Mouse (Mus musculus) left cerebral cortex, postnatal 36 days (tissue): ENCODE results near the gene Asb2. TPM values are rescaled to one million over a fixed set of nuclear protein-coding genes. Genes with fewer than 3 reads are reported as not detected.

Experiments used
- DNase-seq, 2 experiments: peaks; one replicate each; pipeline ENCODE4 v3.0.0; 2021 to 2022; ENCODE audit warnings: low spot score in 2 of 2, mixed read lengths in 1 of 2
- intact Hi-C: fragments of 180-260 bp; cut with DNase I; formaldehyde crosslinking; loops from one replicate; pipeline ENCODE4 v1.15.1; 2025
- total RNA-seq, 2 experiments: library from RNA; stranded (reverse); gene quantifications; 2 replicates each; pipeline ENCODE4 v1.2.3; 2021

Gene Asb2
- total RNA-seq, 2 experiments from 2014 or later = 2.8 to 4.0 TPM

DNA sequence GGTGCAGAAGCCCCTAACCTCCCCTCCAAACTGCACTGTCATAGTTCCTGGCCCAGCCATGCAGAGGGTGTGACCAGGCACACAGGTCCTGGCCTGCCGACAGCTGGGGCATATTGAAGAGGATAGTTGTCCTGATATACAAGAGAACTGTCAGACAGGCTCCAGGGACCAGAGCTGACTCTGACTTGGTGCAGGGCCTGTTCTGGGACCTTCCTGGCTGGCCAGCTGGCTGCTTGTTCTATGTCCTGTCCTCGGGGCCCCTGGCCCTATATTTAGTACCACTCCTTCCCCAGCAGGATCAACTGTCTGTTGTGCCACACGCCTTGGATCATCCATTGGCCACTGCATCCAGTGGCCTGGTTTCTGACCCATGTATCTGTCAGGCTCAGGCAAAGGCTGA lies 6.5 kb upstream of the Asb2 start:
- intact Hi-C loops = no loop called here

GRCm38 (mm10) chr12:103361539-103362307 lies 5.9 kb upstream of the Asb2 start:
- DNase-seq = no peak
- intact Hi-C loops = no loop called here

More for the DNA sequence above, 6.5 kb upstream of the Asb2 start:
- DNase-seq = no peak

DNA sequence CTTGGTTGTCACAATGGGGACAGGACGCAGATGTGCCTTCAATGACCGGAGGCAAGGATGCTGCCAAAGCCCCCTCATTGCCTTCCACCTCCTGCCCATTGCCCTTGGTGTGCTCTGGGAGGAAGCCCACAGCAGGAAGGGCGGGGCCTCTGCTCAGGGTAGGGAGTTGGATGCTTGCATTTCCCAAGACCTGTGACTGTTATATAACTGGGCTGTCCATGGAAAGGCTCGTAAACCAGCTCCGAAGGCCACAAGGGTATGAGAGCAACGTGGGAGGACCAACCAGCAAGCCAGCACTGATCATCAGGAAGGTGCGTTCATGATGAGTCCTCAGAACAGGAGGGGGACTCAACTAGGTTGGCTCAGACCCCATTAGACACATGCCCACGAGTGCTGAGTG lies 5.0 kb upstream of the Asb2 start:
- intact Hi-C loops = no loop called here
- DNase-seq = no peak

DNA sequence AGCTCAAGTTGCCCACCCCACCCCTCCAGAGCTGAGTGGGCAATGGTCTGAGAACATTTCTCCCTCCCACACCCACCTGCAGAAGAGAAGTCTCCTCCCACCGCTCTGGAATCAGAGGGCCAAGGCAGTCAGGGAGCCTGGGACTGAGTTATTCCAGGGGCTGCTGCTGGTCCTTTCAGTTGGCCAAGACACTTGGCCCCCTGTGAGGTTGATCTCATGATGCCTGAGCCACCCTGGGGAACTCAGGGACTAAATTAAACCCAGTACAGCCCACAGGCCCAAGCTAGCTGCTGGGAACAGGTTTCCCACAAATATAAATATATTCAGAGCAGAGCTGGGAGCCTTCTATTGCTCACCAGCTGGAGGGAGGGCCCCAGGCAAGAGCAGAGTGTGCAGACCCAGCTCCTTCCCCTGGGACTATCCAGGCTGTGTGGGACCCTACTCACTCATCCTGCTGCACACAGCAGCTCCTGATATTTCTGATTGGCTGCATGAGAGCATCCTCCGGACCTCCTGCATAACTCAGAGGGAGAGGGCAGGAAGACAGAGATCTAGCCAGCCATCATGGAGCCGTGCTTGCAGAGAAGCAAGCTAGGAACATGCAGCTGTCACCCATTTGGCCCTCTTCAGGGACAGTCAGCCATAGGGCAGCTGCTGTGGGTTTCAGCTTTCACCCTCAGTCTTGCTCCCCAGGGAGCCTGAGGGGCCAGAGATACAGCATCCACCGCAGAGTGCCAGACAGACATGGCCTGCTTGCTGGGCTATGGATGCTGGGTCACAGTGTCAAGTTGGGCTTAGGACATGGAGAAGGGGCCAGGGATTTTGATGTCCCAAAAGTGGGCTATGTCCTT lies 3.4 kb upstream of the Asb2 start:
- intact Hi-C loops = no loop called here
- DNase-seq = peak in 1 of 2 experiments; percentile 29

DNA sequence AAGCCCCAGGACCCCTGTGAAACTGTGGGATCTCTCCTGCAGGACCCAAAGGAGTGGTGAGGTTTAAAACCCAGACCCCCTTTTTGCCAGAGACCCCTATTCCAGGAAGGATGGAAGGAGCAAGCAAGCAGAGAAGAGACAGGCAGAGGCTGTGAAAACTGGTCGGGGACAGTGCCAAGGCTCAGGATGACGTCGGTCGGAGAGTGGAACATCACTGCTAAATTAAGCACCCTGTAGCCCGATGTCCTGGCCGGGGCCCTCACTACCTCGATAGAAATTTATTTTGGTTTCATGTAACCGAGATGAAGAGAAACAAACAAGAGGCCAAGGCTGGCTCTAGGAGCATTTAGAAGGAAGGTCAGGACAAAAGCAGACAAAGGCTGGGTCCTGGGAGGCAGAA lies 2.4 kb upstream of the Asb2 start:
- intact Hi-C loops = no loop called here
- peak in 1 of 2 experiments; percentile 26 for DNase-seq

DNA sequence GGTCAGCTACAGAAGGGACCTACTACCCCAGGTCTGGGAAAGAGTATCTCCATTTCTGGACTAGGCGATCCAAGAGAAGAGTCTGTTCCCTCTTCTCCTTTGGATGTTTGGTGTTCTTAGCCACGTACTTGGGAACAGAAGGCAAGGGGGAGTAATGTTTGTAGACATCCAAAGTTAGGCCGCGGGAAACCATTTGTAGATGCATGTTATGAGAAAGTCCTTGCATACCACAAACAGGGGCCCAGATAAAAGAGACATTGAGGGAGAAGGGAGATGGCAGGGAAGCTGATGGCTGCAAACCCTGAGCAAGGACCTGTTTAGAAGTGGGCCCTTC lies 581 bp upstream of the Asb2 start:
- DNase-seq = no peak
- intact Hi-C loops = no loop called here

- intact Hi-C loops = loop anchor here (5.0 kb wide), 1 partner anchor 36 kb away; no protein-coding TSS in a partner anchor
- peak in 1 of 2 experiments; percentile 39 for DNase-seq
Observed at GRCm38 (mm10) chr12:103353538-103353937, 2.3 kb downstream of the Asb2 start.

- DNase-seq = no peak
Observed at GRCm38 (mm10) chr12:103352735-103353134, 3.1 kb downstream of the Asb2 start.

GRCm38 (mm10) chr12:103348506-103348905 lies 7.3 kb downstream of the Asb2 start:
- intact Hi-C loops = no loop called here
- peak; percentile 81 to 85 for DNase-seq

More at GRCm38 (mm10) chr12:103352735-103353134, 3.1 kb downstream of the Asb2 start:
- intact Hi-C loops = loop anchor here (5.0 kb wide), 1 partner anchor 35 kb away; no protein-coding TSS in a partner anchor

DNA sequence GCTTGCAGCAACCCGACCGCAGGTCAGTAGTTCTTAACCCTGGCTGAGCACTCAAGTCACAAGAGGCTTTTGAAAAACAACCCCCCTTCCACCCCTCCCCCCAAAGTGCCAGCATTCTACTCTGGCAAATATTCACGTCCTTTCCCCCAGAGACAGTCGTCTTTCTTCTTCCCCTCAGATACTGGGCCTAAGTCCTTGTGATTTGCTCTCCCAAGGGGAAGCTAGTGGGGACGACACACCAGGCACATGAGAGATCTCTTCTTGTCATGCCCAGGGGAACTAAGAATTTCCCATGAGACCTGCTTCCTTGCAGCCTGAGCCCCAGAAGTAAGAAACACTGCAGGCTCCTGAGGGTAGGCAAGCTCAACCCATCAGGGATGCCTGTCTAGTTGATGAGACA lies 8.4 kb downstream of the Asb2 start:
- no peak for DNase-seq
- intact Hi-C loops = no loop called here

GRCm38 (mm10) chr12:103346945-103347344 lies 8.9 kb downstream of the Asb2 start:
- DNase-seq = peak; percentile 47 to 55
- intact Hi-C loops = no loop called here

- intact Hi-C loops = no loop called here
- no peak for DNase-seq
Observed at GRCm38 (mm10) chr12:103344934-103345333, 10.9 kb downstream of the Asb2 start.

DNA sequence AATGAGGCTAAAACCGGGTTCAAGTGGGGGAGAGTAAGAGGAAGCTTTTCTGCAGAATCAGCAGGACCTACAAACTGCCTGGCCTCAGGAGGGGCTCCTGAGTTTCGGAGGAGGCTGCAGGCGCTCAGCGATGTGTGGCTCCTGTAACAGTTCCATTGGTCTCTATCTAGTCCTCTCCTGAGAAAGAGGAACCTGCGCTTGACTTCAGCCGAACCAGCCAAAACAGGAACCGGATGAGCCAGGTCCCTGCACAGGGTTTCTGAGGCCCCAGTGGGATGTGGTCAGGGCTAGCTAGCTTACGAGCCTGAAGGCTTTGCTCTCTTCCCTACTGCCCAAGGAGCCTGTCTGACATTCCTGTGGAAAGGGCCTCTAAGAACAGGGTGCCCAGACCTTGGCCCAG lies 12.3 kb downstream of the Asb2 start:
- no peak for DNase-seq

DNA sequence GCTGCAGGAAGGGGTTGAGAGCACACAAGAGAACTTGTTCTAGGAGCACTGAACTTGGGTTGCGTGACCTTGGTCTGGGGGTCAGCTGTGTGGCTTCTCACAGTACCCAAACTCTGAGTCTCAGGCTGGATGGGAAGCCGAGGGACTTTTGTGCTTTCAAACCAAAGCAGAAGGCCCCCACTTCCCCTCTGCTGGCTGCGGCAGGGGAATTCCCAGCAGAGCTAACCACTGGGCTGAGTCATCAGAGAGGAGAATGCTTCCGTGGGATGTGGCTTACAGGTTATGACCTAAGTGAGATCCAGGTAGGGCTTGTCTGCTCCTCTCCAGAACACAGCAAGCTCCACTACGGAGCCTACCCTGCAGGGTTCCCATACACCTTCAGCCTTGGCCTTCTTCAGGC lies 14.6 kb downstream of the Asb2 start:
- intact Hi-C loops = no loop called here
- DNase-seq = no peak

More for the DNA sequence above, 12.3 kb downstream of the Asb2 start:
- intact Hi-C loops = no loop called here

- no peak for DNase-seq
- intact Hi-C loops = no loop called here
Observed at GRCm38 (mm10) chr12:103338162-103338798, 17.5 kb downstream of the Asb2 start.

- DNase-seq = no peak
- intact Hi-C loops = no loop called here
Observed at GRCm38 (mm10) chr12:103336766-103337165, 19.0 kb downstream of the Asb2 start.

GRCm38 (mm10) chr12:103333426-103333825 lies 22.4 kb downstream of the Asb2 start:
- intact Hi-C loops = no loop called here
- no peak for DNase-seq

GRCm38 (mm10) chr12:103332879-103333278 lies 22.9 kb downstream of the Asb2 start:
- intact Hi-C loops = no loop called here
- no peak for DNase-seq

GRCm38 (mm10) chr12:103331491-103331890 lies 24.3 kb downstream of the Asb2 start:
- intact Hi-C loops = no loop called here
- DNase-seq = no peak

DNA sequence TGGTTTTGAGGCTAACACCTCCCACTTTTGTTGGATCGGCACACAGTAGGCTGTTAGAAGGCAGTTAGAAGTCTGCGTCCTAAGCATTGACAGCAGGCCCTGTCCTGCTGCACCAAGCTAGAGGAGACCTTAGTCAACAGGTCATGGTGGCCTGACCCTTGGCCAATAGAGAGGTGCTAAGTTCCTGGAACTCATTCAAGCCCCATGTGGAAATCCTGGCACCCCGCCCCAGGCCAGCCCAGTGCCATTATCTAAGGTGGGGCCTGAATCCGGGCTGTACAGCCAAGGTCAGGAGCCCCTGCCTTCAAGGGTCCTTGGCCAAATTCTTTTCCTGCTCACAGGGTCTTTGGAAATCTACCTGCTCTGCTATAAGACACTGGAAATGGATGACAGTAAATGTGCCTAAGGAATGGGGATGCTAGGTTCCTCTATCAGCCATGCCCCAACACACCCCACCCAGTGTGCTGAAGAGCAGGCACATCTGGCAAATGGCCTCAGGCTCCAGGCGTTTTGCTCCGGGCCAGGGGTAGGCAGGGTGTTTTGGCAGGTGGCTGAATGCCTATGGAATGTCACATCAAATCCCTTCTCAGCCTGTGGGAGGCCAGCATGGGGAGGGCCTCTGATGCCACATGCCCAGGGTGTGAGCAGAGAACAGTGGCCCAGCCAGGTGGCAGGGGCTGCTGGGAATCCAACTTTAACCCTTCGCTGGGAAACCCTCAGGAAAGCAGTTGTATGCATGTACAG lies 27.2 kb downstream of the Asb2 start:
- intact Hi-C loops = no loop called here
- no peak for DNase-seq
